Mouse (Mus musculus) stomach, embryonic 15.5 days (tissue): ENCODE data around the gene Nsun5. TPM values are rescaled to one million over a fixed set of nuclear protein-coding genes. Genes with fewer than 3 reads are reported as not detected.
A peak's percentile ranks its signal among the peaks of the same experiment; 100 is the strongest.

Experiments
- ATAC-seq: fragments of 200-750 bp; cut with Nextera tagmentation; 2 replicates; pipeline ENCODE4 v1.8.0; 2017; ENCODE audit warnings: low read depth, moderate number of reproducible peaks, moderate TSS enrichment; ENCODE audit not compliant: insufficient read depth, low FRiP score
- H3K27ac ChIP-seq: fragments of 300-500 bp; sonication (generic); 2 replicates; pipeline ENCODE4 v1.5.1; 2015; ENCODE audit warnings: mild to moderate bottlenecking, inconsistent platforms
- H3K27me3 ChIP-seq: fragments of 300-500 bp; sonication (generic); replicated peaks from 2 replicates; pipeline ENCODE4 v1.6.1; 2015; ENCODE audit warnings: inconsistent platforms
- H3K36me3 ChIP-seq: fragments of 300-500 bp; sonication (generic); 2 replicates; pipeline ENCODE4 v1.6.1; 2015; ENCODE audit warnings: inconsistent platforms
- H3K4me1 ChIP-seq: fragments of 300-500 bp; sonication (generic); 2 replicates; pipeline ENCODE4 v1.6.1; 2015; ENCODE audit warnings: inconsistent platforms
- H3K4me2 ChIP-seq: fragments of 300-500 bp; sonication (generic); 2 replicates; pipeline ENCODE4 v1.6.1; 2015; ENCODE audit warnings: mild to moderate bottlenecking, inconsistent platforms
- H3K4me3 ChIP-seq: fragments of 300-500 bp; sonication (generic); replicated peaks from 2 replicates; pipeline ENCODE4 v1.5.1; 2015; ENCODE audit warnings: inconsistent platforms
- H3K9ac ChIP-seq: fragments of 300-500 bp; sonication (generic); 2 replicates; pipeline ENCODE4 v1.6.1; 2015; ENCODE audit warnings: inconsistent platforms
- H3K9me3 ChIP-seq: fragments of 300-500 bp; sonication (generic); 2 replicates; pipeline ENCODE4 v1.6.1; 2016; ENCODE audit warnings: inconsistent platforms
- WGBS: fragments of 180-500 bp; shearing (Covaris S2); methylation state at CpG from one replicate; pipeline ENCODE4 v1.1.7; 2015; 5-methylcytosine and 5-hydroxymethylcytosine counted together
- polyA plus RNA-seq: library from polyadenylated mRNA; unstranded; fragments of >200 nt; fragmentation: Nextera tagmentation; extraction: Ambion mirVana; gene quantifications from 2 replicates; pipeline ENCODE4 v1.2.1, GENCODE M21; 2015

Nsun5 gene
- polyA plus RNA-seq, 1 experiment from 2014 or later = 29.0 TPM

GRCm38 (mm10) chr5:135376341-135376740 is 6.6 kb downstream of the Nsun5 start:
- Histone ChIP-seq H3K4me2 (no peak overlapping the region), H3K27me3 (no peaks in the 10 kb centered on the region), H3K36me3 (peaks cover 73% of the 10 kb centered on the region), H3K4me1 (no peaks in the 10 kb centered on the region), H3K9me3 (no peaks in the 10 kb centered on the region), H3K9ac (no peak overlapping the region), H3K27ac (no peak overlapping the region), H3K4me3 (no peak overlapping the region)
- 61% methylated on average over 2 of the region's 2 CpGs for whole genome bisulfite sequencing
- ATAC-seq = no peak

GRCm38 (mm10) chr5:135380681-135381080 is 10.9 kb downstream of the Nsun5 start:
- no peaks in the 10 kb centered on the region for H3K27me3 ChIP-seq
- H3K4me1 ChIP-seq = no peaks in the 10 kb centered on the region
- peaks cover 81% of the 10 kb centered on the region for H3K36me3 ChIP-seq
- no peak for ATAC-seq
- 96% methylated on average over 4 of the region's 4 CpGs for WGBS
- H3K27ac ChIP-seq = no peak overlapping the region
- H3K4me2 ChIP-seq = no peak overlapping the region
- no peak overlapping the region for H3K9ac ChIP-seq
- no peaks in the 10 kb centered on the region for H3K9me3 ChIP-seq
- no peak overlapping the region for H3K4me3 ChIP-seq

GRCm38 (mm10) chr5:135381356-135381925 is 11.7 kb downstream of the Nsun5 start:
- 94% methylated on average over 10 of the region's 10 CpGs for WGBS
- Histone ChIP-seq H3K27me3 (no peaks in the 10 kb centered on the region), H3K9ac (no peak overlapping the region), H3K4me1 (no peaks in the 10 kb centered on the region), H3K4me2 (no peak overlapping the region), H3K4me3 (no peak overlapping the region), H3K36me3 (peaks cover 76% of the 10 kb centered on the region), H3K9me3 (no peaks in the 10 kb centered on the region), H3K27ac (no peak overlapping the region)
- no peak for ATAC-seq

- Histone ChIP-seq H3K4me2 (no peak overlapping the region), H3K9me3 (no peaks in the 10 kb centered on the region), H3K4me3 (no peak overlapping the region), H3K36me3 (peaks cover 84% of the 10 kb centered on the region), H3K27me3 (no peaks in the 10 kb centered on the region), H3K4me1 (no peaks in the 10 kb centered on the region), H3K9ac (no peak overlapping the region), H3K27ac (no peak overlapping the region)
- WGBS = 86% methylated on average over 7 of the region's 7 CpGs
- ATAC-seq = no peak
Observed at GRCm38 (mm10) chr5:135382746-135383145, 13.0 kb downstream of the Nsun5 start.

- Histone ChIP-seq H3K27ac (no peak overlapping the region), H3K4me3 (no peak overlapping the region), H3K9me3 (no peaks in the 10 kb centered on the region), H3K27me3 (no peaks in the 10 kb centered on the region), H3K4me1 (no peaks in the 10 kb centered on the region), H3K36me3 (peaks cover 84% of the 10 kb centered on the region), H3K4me2 (no peak overlapping the region), H3K9ac (no peak overlapping the region)
- WGBS = 83% methylated on average over 10 of the region's 10 CpGs
- ATAC-seq = no peak
Observed at GRCm38 (mm10) chr5:135383771-135384170, 14.0 kb downstream of the Nsun5 start.

- H3K27me3 ChIP-seq = no peaks in the 10 kb centered on the region
- WGBS = under 1% methylated on average over 90 of the region's 110 CpGs
- H3K36me3 ChIP-seq = peaks cover 18% of the 10 kb centered on the region
- peak within 1 kb of the TSS; percentile 59 for H3K4me2 ChIP-seq
- peak; percentile 89 for ATAC-seq
- peak within 1 kb of the TSS; percentile 96 for H3K4me3 ChIP-seq
- peak within 1 kb of the TSS; percentile 92 for H3K27ac ChIP-seq
- no peaks in the 10 kb centered on the region for H3K9me3 ChIP-seq
- peaks cover 12% of the 10 kb centered on the region; the same call in 1 of the 2 replicates for H3K4me1 ChIP-seq
- peak within 1 kb of the TSS; percentile 100 for H3K9ac ChIP-seq
Observed at GRCm38 (mm10) chr5:135394004-135394823, 24.5 kb downstream of the Nsun5 start, which contains the start of gene Pom121. Pom121 (minus strand) TSS chr5:135394546.

- peaks cover 12% of the 10 kb centered on the region; the same call in 1 of the 2 replicates for H3K4me1 ChIP-seq
- 47% methylated on average over 5 of the region's 5 CpGs for WGBS
- H3K4me2 ChIP-seq = no peak overlapping the region
- peaks cover 9% of the 10 kb centered on the region for H3K36me3 ChIP-seq
- H3K9me3 ChIP-seq = no peaks in the 10 kb centered on the region
- ATAC-seq = no peak
- no peak overlapping the region for H3K4me3 ChIP-seq
- H3K27ac ChIP-seq = no peak overlapping the region
- no peaks in the 10 kb centered on the region for H3K27me3 ChIP-seq
- no peak overlapping the region for H3K9ac ChIP-seq
Observed at GRCm38 (mm10) chr5:135395826-135396225, 26.1 kb downstream of the Nsun5 start.

- Histone ChIP-seq H3K27me3 (no peaks in the 10 kb centered on the region), H3K36me3 (no peaks in the 10 kb centered on the region), H3K4me2 (no peak overlapping the region), H3K4me3 (no peak overlapping the region), H3K27ac (no peak overlapping the region), H3K4me1 (peaks cover 4% of the 10 kb centered on the region; the same call in 1 of the 2 replicates), H3K9ac (no peak overlapping the region), H3K9me3 (no peaks in the 10 kb centered on the region)
- no peak for ATAC-seq
- WGBS = 54% methylated on average over 6 of the region's 6 CpGs
Observed at GRCm38 (mm10) chr5:135399382-135399781, 29.6 kb downstream of the Nsun5 start.

- no peak overlapping the region for H3K4me3 ChIP-seq
- H3K36me3 ChIP-seq = no peaks in the 10 kb centered on the region
- H3K27me3 ChIP-seq = no peaks in the 10 kb centered on the region
- H3K4me1 ChIP-seq = no peaks in the 10 kb centered on the region
- H3K27ac ChIP-seq = no peak overlapping the region
- H3K9ac ChIP-seq = no peak overlapping the region
- no peak; the same call in 1 of the 2 replicates for ATAC-seq
- H3K9me3 ChIP-seq = no peaks in the 10 kb centered on the region
- H3K4me2 ChIP-seq = no peak overlapping the region
- 7% methylated on average over 2 of the region's 2 CpGs for WGBS
Observed at GRCm38 (mm10) chr5:135400244-135400643, 30.5 kb downstream of the Nsun5 start.

- H3K4me3 ChIP-seq = no peak overlapping the region
- H3K4me1 ChIP-seq = no peaks in the 10 kb centered on the region
- H3K9me3 ChIP-seq = no peaks in the 10 kb centered on the region
- no peak overlapping the region for H3K27ac ChIP-seq
- no peaks in the 10 kb centered on the region for H3K27me3 ChIP-seq
- no peak for ATAC-seq
- H3K4me2 ChIP-seq = no peak overlapping the region
- whole genome bisulfite sequencing = 41% methylated on average over 20 of the region's 20 CpGs
- H3K36me3 ChIP-seq = no peaks in the 10 kb centered on the region
- no peak overlapping the region for H3K9ac ChIP-seq
Observed at GRCm38 (mm10) chr5:135404623-135405022, 34.9 kb downstream of the Nsun5 start.

GRCm38 (mm10) chr5:135405437-135405836 is 35.7 kb downstream of the Nsun5 start:
- no peaks in the 10 kb centered on the region for H3K4me1 ChIP-seq
- no peaks in the 10 kb centered on the region for H3K36me3 ChIP-seq
- H3K27ac ChIP-seq = no peak overlapping the region
- ATAC-seq = no peak
- no peaks in the 10 kb centered on the region for H3K9me3 ChIP-seq
- 76% methylated on average over 9 of the region's 9 CpGs for WGBS
- no peaks in the 10 kb centered on the region for H3K27me3 ChIP-seq
- no peak overlapping the region for H3K4me2 ChIP-seq
- no peak overlapping the region for H3K4me3 ChIP-seq
- H3K9ac ChIP-seq = no peak overlapping the region

GRCm38 (mm10) chr5:135408114-135408513 is 38.4 kb downstream of the Nsun5 start:
- H3K4me1 ChIP-seq = no peaks in the 10 kb centered on the region
- WGBS = 87% methylated on average over 4 of the region's 4 CpGs
- no peak overlapping the region for H3K27ac ChIP-seq
- H3K4me2 ChIP-seq = no peak overlapping the region
- no peaks in the 10 kb centered on the region for H3K36me3 ChIP-seq
- no peak overlapping the region for H3K9ac ChIP-seq
- H3K9me3 ChIP-seq = no peaks in the 10 kb centered on the region
- no peak for ATAC-seq
- no peak overlapping the region for H3K4me3 ChIP-seq
- H3K27me3 ChIP-seq = no peaks in the 10 kb centered on the region
